Mouse (Mus musculus) hindbrain, embryonic 15.5 days (tissue): ENCODE results near the gene Stard3. TPM values are rescaled to one million over a fixed set of nuclear protein-coding genes. Genes with fewer than 3 reads are reported as not detected.

ENCODE experiments used
- ATAC-seq: fragments of 200-750 bp; cut with Nextera tagmentation; 2 replicates; pipeline ENCODE4 v1.8.0; 2017; ENCODE audit warnings: low read depth, moderate number of reproducible peaks, moderate TSS enrichment; ENCODE audit not compliant: low FRiP score
- H3K27ac ChIP-seq: fragments of 300-500 bp; sonication (generic); replicated peaks from 2 replicates; pipeline ENCODE4 v1.5.1; 2015; ENCODE audit warnings: mild to moderate bottlenecking, inconsistent platforms
- H3K27me3 ChIP-seq: fragments of 300-500 bp; sonication (generic); 2 replicates; pipeline ENCODE4 v1.6.1; 2015; ENCODE audit warnings: control low read depth, inconsistent platforms
- H3K36me3 ChIP-seq: fragments of 300-500 bp; sonication (generic); 2 replicates; pipeline ENCODE4 v1.6.1; 2015; ENCODE audit warnings: control low read depth, inconsistent platforms
- H3K4me1 ChIP-seq: fragments of 300-500 bp; sonication (generic); replicated peaks from 2 replicates; pipeline ENCODE4 v1.6.1; 2015; ENCODE audit warnings: control low read depth, inconsistent platforms
- H3K4me2 ChIP-seq: fragments of 300-500 bp; sonication (generic); 2 replicates; pipeline ENCODE4 v1.6.1; 2015; ENCODE audit warnings: moderate library complexity, mild to moderate bottlenecking, inconsistent platforms
- H3K4me3 ChIP-seq: fragments of 300-500 bp; sonication (generic); 2 replicates; pipeline ENCODE4 v1.5.1; 2015; ENCODE audit warnings: mild to moderate bottlenecking, inconsistent platforms
- H3K9ac ChIP-seq: fragments of 300-500 bp; sonication (generic); 2 replicates; pipeline ENCODE4 v1.6.1; 2015; ENCODE audit warnings: inconsistent platforms
- H3K9me3 ChIP-seq: fragments of 300-500 bp; sonication (generic); 2 replicates; pipeline ENCODE4 v1.6.1; 2016; ENCODE audit warnings: control low read depth, inconsistent platforms
- WGBS: fragments of 180-500 bp; shearing (Covaris S2); methylation state at CpG from one replicate; pipeline ENCODE4 v1.1.7; 2015; 5-methylcytosine and 5-hydroxymethylcytosine counted together
- polyA plus RNA-seq: library from polyadenylated mRNA; unstranded; fragments of >200 nt; fragmentation: Nextera tagmentation; extraction: Ambion mirVana; gene quantifications from 2 replicates; pipeline ENCODE4 v1.2.1, GENCODE M21; 2015

Stard3 gene
- polyA plus RNA-seq, 1 experiment from 2014 or later, result 40.3 TPM

GRCm38 (mm10) chr11:98417074-98417473, 58.9 kb downstream of the Stard3 start:
- H3K9me3 ChIP-seq, result no peaks in the 10 kb centered on the region
- H3K4me1 ChIP-seq, result peaks cover 27% of the 10 kb centered on the region
- no peak overlapping the region for H3K4me3 ChIP-seq
- H3K36me3 ChIP-seq, result no peaks in the 10 kb centered on the region
- H3K27me3 ChIP-seq, result peaks cover 15% of the 10 kb centered on the region
- no peak overlapping the region for H3K4me2 ChIP-seq
- H3K9ac ChIP-seq, result no peak overlapping the region
- 92% methylated on average over 1 of the region's 1 CpGs for WGBS
- H3K27ac ChIP-seq, result no peak overlapping the region
- ATAC-seq, result no peak

- H3K4me1 ChIP-seq, result peaks cover 15% of the 10 kb centered on the region; the same call in 1 of the 2 replicates
- no peak overlapping the region for H3K27ac ChIP-seq
- no peaks in the 10 kb centered on the region for H3K9me3 ChIP-seq
- no peaks in the 10 kb centered on the region for H3K36me3 ChIP-seq
- peaks cover 7% of the 10 kb centered on the region for H3K27me3 ChIP-seq
- 63% methylated on average over 5 of the region's 6 CpGs for WGBS
- no peak overlapping the region for H3K9ac ChIP-seq
- no peak overlapping the region for H3K4me3 ChIP-seq
- H3K4me2 ChIP-seq, result no peak overlapping the region
- ATAC-seq, result no peak
These were observed 60.1 kb downstream of the Stard3 start for GRCm38 (mm10) chr11:98418273-98418672.

- Histone ChIP-seq H3K36me3 (no peaks in the 10 kb centered on the region), H3K27ac (no peak overlapping the region), H3K4me3 (no peak overlapping the region), H3K9me3 (no peaks in the 10 kb centered on the region), H3K4me1 (peaks cover 7% of the 10 kb centered on the region; the same call in 1 of the 2 replicates), H3K4me2 (no peak overlapping the region), H3K9ac (no peak overlapping the region), H3K27me3 (peaks cover under 1% of the 10 kb centered on the region)
- ATAC-seq, result no peak
- 85% methylated on average over 10 of the region's 10 CpGs for WGBS
These were observed 60.9 kb downstream of the Stard3 start for GRCm38 (mm10) chr11:98418939-98419547.

- no peaks in the 10 kb centered on the region for H3K27me3 ChIP-seq
- 94% methylated on average over 7 of the region's 7 CpGs for WGBS
- H3K9me3 ChIP-seq, result no peaks in the 10 kb centered on the region
- H3K27ac ChIP-seq, result no peak overlapping the region
- no peak overlapping the region for H3K4me2 ChIP-seq
- H3K9ac ChIP-seq, result no peak overlapping the region
- H3K4me3 ChIP-seq, result no peak overlapping the region
- H3K36me3 ChIP-seq, result no peaks in the 10 kb centered on the region
- H3K4me1 ChIP-seq, result no peaks in the 10 kb centered on the region
- no peak for ATAC-seq
These were observed 68.4 kb downstream of the Stard3 start for GRCm38 (mm10) chr11:98426592-98426991.

GRCm38 (mm10) chr11:98428436-98428835, 70.3 kb downstream of the Stard3 start:
- no peak overlapping the region for H3K27ac ChIP-seq
- H3K4me3 ChIP-seq, result no peak overlapping the region
- no peak overlapping the region for H3K9ac ChIP-seq
- WGBS, result 88% methylated on average over 5 of the region's 5 CpGs
- H3K4me2 ChIP-seq, result no peak overlapping the region
- H3K9me3 ChIP-seq, result no peaks in the 10 kb centered on the region
- no peak for ATAC-seq
- no peaks in the 10 kb centered on the region for H3K4me1 ChIP-seq
- H3K36me3 ChIP-seq, result no peaks in the 10 kb centered on the region
- H3K27me3 ChIP-seq, result no peaks in the 10 kb centered on the region

Other genes starting within 250 kb of the Stard3 start
- gene Fbxl20, start 208.0 kb upstream of the Stard3 start, polyA plus RNA-seq, result 23.9 and 27.5 TPM in 2 replicates
- 55.3 and 56.0 TPM in 2 replicates for gene Med1, start 165.1 kb upstream of the Stard3 start, polyA plus RNA-seq
- gene Cdk12, start 155.3 kb upstream of the Stard3 start, polyA plus RNA-seq, result 8.4 and 8.9 TPM in 2 replicates
- gene Neurod2, start 28.7 kb upstream of the Stard3 start, polyA plus RNA-seq, result 20.9 and 28.6 TPM in 2 replicates
- gene Ppp1r1b, start 10.0 kb upstream of the Stard3 start, polyA plus RNA-seq, result 6.1 and 6.9 TPM in 2 replicates
- gene Tcap, start 25.4 kb downstream of the Stard3 start, polyA plus RNA-seq, result 0.39 TPM in 1 of 2 replicates, not detected in the other
- 3.7 and 4.0 TPM in 2 replicates for gene Pnmt, start 28.1 kb downstream of the Stard3 start, polyA plus RNA-seq
- 7.4 and 9.6 TPM in 2 replicates for gene Pgap3, start 42.1 kb downstream of the Stard3 start, polyA plus RNA-seq
- gene Erbb2, start 54.1 kb downstream of the Stard3 start, polyA plus RNA-seq, result 8.9 and 9.0 TPM in 2 replicates
- gene Mien1, start 80.6 kb downstream of the Stard3 start, polyA plus RNA-seq, result 246 and 250 TPM in 2 replicates
- gene Grb7, start 88.0 kb downstream of the Stard3 start, polyA plus RNA-seq, result 1.1 and 1.3 TPM in 2 replicates
- gene Ikzf3, start 187.7 kb downstream of the Stard3 start, polyA plus RNA-seq, result 0.29 TPM in 1 of 2 replicates, not detected in the other
- gene Zpbp2, start 192.7 kb downstream of the Stard3 start, polyA plus RNA-seq, result 0.13 and 0.25 TPM in 2 replicates
- gene Ormdl3, start 229.0 kb downstream of the Stard3 start, polyA plus RNA-seq, result 103 and 108 TPM in 2 replicates
- gene Lrrc3c, start 239.9 kb downstream of the Stard3 start, polyA plus RNA-seq, result not detected in 2 replicates